Mouse (Mus musculus) liver, embryonic 15.5 days (tissue): Measurements from ENCODE around the gene Dab2ip. TPM values are rescaled to one million over a fixed set of nuclear protein-coding genes. Genes with fewer than 3 reads are reported as not detected.
A peak's percentile ranks its signal among the peaks of the same experiment; 100 is the strongest.

Experiments used
- ATAC-seq: fragments of 200-750 bp; cut with Nextera tagmentation; 2 replicates; pipeline ENCODE4 v1.8.0; 2017; ENCODE audit warnings: moderate number of reproducible peaks, mild to moderate bottlenecking, moderate library complexity; ENCODE audit not compliant: insufficient read depth
- H3K27ac ChIP-seq: fragments of 300-500 bp; sonication (generic); replicated peaks from 2 replicates; pipeline ENCODE4 v1.5.1; 2015; ENCODE audit warnings: mild to moderate bottlenecking, inconsistent platforms
- H3K27me3 ChIP-seq: fragments of 300-500 bp; sonication (generic); 2 replicates; pipeline ENCODE4 v1.6.1; 2015; ENCODE audit warnings: mild to moderate bottlenecking, inconsistent platforms
- H3K36me3 ChIP-seq: fragments of 300-500 bp; sonication (generic); replicated peaks from 2 replicates; pipeline ENCODE4 v1.6.1; 2015; ENCODE audit warnings: moderate library complexity, mild to moderate bottlenecking, inconsistent platforms
- H3K4me1 ChIP-seq: fragments of 300-500 bp; sonication (generic); replicated peaks from 2 replicates; pipeline ENCODE4 v1.6.1; 2015; ENCODE audit warnings: inconsistent platforms
- H3K4me2 ChIP-seq: fragments of 300-500 bp; sonication (generic); 2 replicates; pipeline ENCODE4 v1.6.1; 2015; ENCODE audit warnings: moderate library complexity, mild to moderate bottlenecking, inconsistent platforms
- H3K4me3 ChIP-seq: fragments of 300-500 bp; sonication (generic); replicated peaks from 2 replicates; pipeline ENCODE4 v1.5.1; 2015; ENCODE audit warnings: mild to moderate bottlenecking, inconsistent platforms
- H3K9ac ChIP-seq: fragments of 300-500 bp; sonication (generic); 2 replicates; pipeline ENCODE4 v1.6.1; 2015; ENCODE audit warnings: moderate library complexity, mild to moderate bottlenecking, inconsistent platforms
- H3K9me3 ChIP-seq: fragments of 300-500 bp; sonication (generic); replicated peaks from 2 replicates; pipeline ENCODE4 v1.6.1; 2016; ENCODE audit warnings: inconsistent platforms
- WGBS: fragments of 180-500 bp; shearing (Covaris S2); methylation state at CpG from one replicate; pipeline ENCODE4 v1.1.7; 2015; ENCODE audit warnings: mixed read lengths; ENCODE audit not compliant: insufficient replicate concordance; 5-methylcytosine and 5-hydroxymethylcytosine counted together
- polyA plus RNA-seq: library from polyadenylated mRNA; unstranded; fragments of >200 nt; fragmentation: Nextera tagmentation; extraction: Ambion mirVana; gene quantifications from 2 replicates; pipeline ENCODE4 v1.2.1, GENCODE M21; 2015

Gene Dab2ip
- polyA plus RNA-seq, 1 experiment from 2014 or later = 7.7 TPM

- H3K27me3 ChIP-seq = peaks cover 4% of the 10 kb centered on the region; the same call in 1 of the 2 replicates
- H3K4me3 ChIP-seq = no peak overlapping the region
- no peak overlapping the region for H3K4me2 ChIP-seq
- H3K36me3 ChIP-seq = no peaks in the 10 kb centered on the region
- no peaks in the 10 kb centered on the region for H3K4me1 ChIP-seq
- H3K9ac ChIP-seq = no peak overlapping the region
- H3K9me3 ChIP-seq = no peaks in the 10 kb centered on the region
- ATAC-seq = no peak
- 41% methylated on average over 2 of the region's 2 CpGs for WGBS
- H3K27ac ChIP-seq = no peak overlapping the region
These were observed 1.4 kb downstream of the Dab2ip start for GRCm38 (mm10) chr2:35559551-35559835.

- no peaks in the 10 kb centered on the region for H3K9me3 ChIP-seq
- H3K36me3 ChIP-seq = no peaks in the 10 kb centered on the region
- no peak overlapping the region for H3K4me3 ChIP-seq
- WGBS = 61% methylated on average over 4 of the region's 4 CpGs
- no peak overlapping the region for H3K4me2 ChIP-seq
- ATAC-seq = no peak
- no peak overlapping the region for H3K9ac ChIP-seq
- no peak overlapping the region for H3K27ac ChIP-seq
- H3K4me1 ChIP-seq = no peaks in the 10 kb centered on the region
- H3K27me3 ChIP-seq = no peaks in the 10 kb centered on the region
These were observed 5.7 kb downstream of the Dab2ip start for GRCm38 (mm10) chr2:35563722-35564121.

GRCm38 (mm10) chr2:35565051-35565836 is 7.2 kb downstream of the Dab2ip start:
- ATAC-seq = no peak
- no peak overlapping the region for H3K4me3 ChIP-seq
- WGBS = 60% methylated on average over 6 of the region's 6 CpGs

GRCm38 (mm10) chr2:35566957-35567693 is 9.1 kb downstream of the Dab2ip start:
- Histone ChIP-seq H3K27ac (no peak overlapping the region), H3K27me3 (no peaks in the 10 kb centered on the region), H3K9me3 (no peaks in the 10 kb centered on the region), H3K36me3 (no peaks in the 10 kb centered on the region), H3K4me1 (no peaks in the 10 kb centered on the region), H3K4me3 (no peak overlapping the region), H3K9ac (no peak overlapping the region), H3K4me2 (no peak overlapping the region)
- 55% methylated on average over 11 of the region's 11 CpGs for WGBS
- ATAC-seq = no peak

More at GRCm38 (mm10) chr2:35565051-35565836, 7.2 kb downstream of the Dab2ip start:
- Histone ChIP-seq H3K27ac (no peak overlapping the region), H3K36me3 (no peaks in the 10 kb centered on the region), H3K4me2 (no peak overlapping the region), H3K9ac (no peak overlapping the region), H3K4me1 (no peaks in the 10 kb centered on the region), H3K27me3 (no peaks in the 10 kb centered on the region), H3K9me3 (no peaks in the 10 kb centered on the region)

- H3K9ac ChIP-seq = no peak overlapping the region
- H3K9me3 ChIP-seq = no peaks in the 10 kb centered on the region
- no peak overlapping the region for H3K27ac ChIP-seq
- H3K36me3 ChIP-seq = no peaks in the 10 kb centered on the region
- H3K4me1 ChIP-seq = no peaks in the 10 kb centered on the region
- no peak for ATAC-seq
- H3K27me3 ChIP-seq = no peaks in the 10 kb centered on the region
- H3K4me2 ChIP-seq = no peak overlapping the region
- H3K4me3 ChIP-seq = no peak overlapping the region
- WGBS = 57% methylated on average over 4 of the region's 4 CpGs
These were observed 9.7 kb downstream of the Dab2ip start for GRCm38 (mm10) chr2:35567694-35568149.

- H3K4me3 ChIP-seq = no peak overlapping the region
- H3K9ac ChIP-seq = no peak overlapping the region
- no peaks in the 10 kb centered on the region for H3K4me1 ChIP-seq
- WGBS = 43% methylated on average over 4 of the region's 4 CpGs
- H3K27me3 ChIP-seq = no peaks in the 10 kb centered on the region
- H3K9me3 ChIP-seq = no peaks in the 10 kb centered on the region
- H3K4me2 ChIP-seq = no peak overlapping the region
- ATAC-seq = no peak
- H3K36me3 ChIP-seq = no peaks in the 10 kb centered on the region
- H3K27ac ChIP-seq = no peak overlapping the region
These were observed 12.7 kb downstream of the Dab2ip start for GRCm38 (mm10) chr2:35570743-35571142.

GRCm38 (mm10) chr2:35574643-35575042 is 16.6 kb downstream of the Dab2ip start:
- Histone ChIP-seq H3K9ac (no peak overlapping the region), H3K4me2 (no peak overlapping the region), H3K36me3 (no peaks in the 10 kb centered on the region), H3K4me1 (no peaks in the 10 kb centered on the region), H3K9me3 (no peaks in the 10 kb centered on the region), H3K4me3 (no peak overlapping the region), H3K27ac (no peak overlapping the region), H3K27me3 (peaks cover 28% of the 10 kb centered on the region)
- 25% methylated on average over 1 of the region's 1 CpGs for WGBS
- ATAC-seq = peak; percentile 37; the same call in 1 of the 2 replicates

GRCm38 (mm10) chr2:35576675-35577074 is 18.6 kb downstream of the Dab2ip start:
- no peak for ATAC-seq
- no peaks in the 10 kb centered on the region for H3K4me1 ChIP-seq
- WGBS = 58% methylated on average over 3 of the region's 3 CpGs

GRCm38 (mm10) chr2:35580111-35580510 is 22.0 kb downstream of the Dab2ip start:
- 42% methylated on average over 4 of the region's 4 CpGs for WGBS
- no peaks in the 10 kb centered on the region for H3K36me3 ChIP-seq
- H3K4me3 ChIP-seq = no peak overlapping the region
- H3K9me3 ChIP-seq = no peaks in the 10 kb centered on the region
- no peak for ATAC-seq
- H3K4me1 ChIP-seq = no peaks in the 10 kb centered on the region
- H3K27me3 ChIP-seq = peaks cover 83% of the 10 kb centered on the region
- H3K9ac ChIP-seq = no peak overlapping the region
- no peak overlapping the region for H3K27ac ChIP-seq
- H3K4me2 ChIP-seq = no peak overlapping the region

More at GRCm38 (mm10) chr2:35576675-35577074, 18.6 kb downstream of the Dab2ip start:
- H3K27me3 ChIP-seq = peaks cover 48% of the 10 kb centered on the region
- H3K9me3 ChIP-seq = no peaks in the 10 kb centered on the region
- H3K36me3 ChIP-seq = no peaks in the 10 kb centered on the region
- no peak overlapping the region for H3K4me2 ChIP-seq
- no peak overlapping the region for H3K27ac ChIP-seq
- H3K9ac ChIP-seq = no peak overlapping the region
- H3K4me3 ChIP-seq = no peak overlapping the region

GRCm38 (mm10) chr2:35581501-35582340 is 23.7 kb downstream of the Dab2ip start:
- Histone ChIP-seq H3K9me3 (no peaks in the 10 kb centered on the region), H3K9ac (no peak overlapping the region; the same call in 1 of the 2 replicates), H3K4me2 (peak overlapping the region; percentile 63), H3K4me1 (no peaks in the 10 kb centered on the region), H3K36me3 (no peaks in the 10 kb centered on the region), H3K4me3 (peak overlapping the region; percentile 47), H3K27ac (no peak overlapping the region), H3K27me3 (peaks cover 97% of the 10 kb centered on the region)
- ATAC-seq = no peak
- WGBS = 1% methylated on average over 75 of the region's 76 CpGs
